Mouse (Mus musculus) heart, adult 2 months (tissue): Measurements from ENCODE around the gene Btbd2.

Experiments
- CTCF ChIP-seq: fragments of 200-600 bp; IDR thresholded peaks from 2 replicates; pipeline ENCODE4 v1.8.1; 2022; ENCODE audit warnings: antibody characterized with exemption, mild to moderate bottlenecking, moderate library complexity
- EP300 ChIP-seq: fragments of 200-500 bp; IDR thresholded peaks from 2 replicates; pipeline ENCODE4 v1.6.1; 2011; ENCODE audit warnings: low read depth, low read length, control low read depth; ENCODE audit not compliant: insufficient read depth

GRCm38 (mm10) chr10:80658841-80659202 lies 2.0 kb upstream of the Btbd2 start:
- TF ChIP-seq CTCF (no peak), EP300 (no peak)
